Mouse (Mus musculus): ENCODE measurements around the gene Naxd. TPM values are rescaled to one million over a fixed set of nuclear protein-coding genes. Genes with fewer than 3 reads are reported as not detected.

The Naxd gene
- 74.5 and 82.8 TPM in 2 replicates for polyA plus RNA-seq (2014; fragmentation: Nextera tagmentation; extraction: Ambion mirVana)

DNA sequence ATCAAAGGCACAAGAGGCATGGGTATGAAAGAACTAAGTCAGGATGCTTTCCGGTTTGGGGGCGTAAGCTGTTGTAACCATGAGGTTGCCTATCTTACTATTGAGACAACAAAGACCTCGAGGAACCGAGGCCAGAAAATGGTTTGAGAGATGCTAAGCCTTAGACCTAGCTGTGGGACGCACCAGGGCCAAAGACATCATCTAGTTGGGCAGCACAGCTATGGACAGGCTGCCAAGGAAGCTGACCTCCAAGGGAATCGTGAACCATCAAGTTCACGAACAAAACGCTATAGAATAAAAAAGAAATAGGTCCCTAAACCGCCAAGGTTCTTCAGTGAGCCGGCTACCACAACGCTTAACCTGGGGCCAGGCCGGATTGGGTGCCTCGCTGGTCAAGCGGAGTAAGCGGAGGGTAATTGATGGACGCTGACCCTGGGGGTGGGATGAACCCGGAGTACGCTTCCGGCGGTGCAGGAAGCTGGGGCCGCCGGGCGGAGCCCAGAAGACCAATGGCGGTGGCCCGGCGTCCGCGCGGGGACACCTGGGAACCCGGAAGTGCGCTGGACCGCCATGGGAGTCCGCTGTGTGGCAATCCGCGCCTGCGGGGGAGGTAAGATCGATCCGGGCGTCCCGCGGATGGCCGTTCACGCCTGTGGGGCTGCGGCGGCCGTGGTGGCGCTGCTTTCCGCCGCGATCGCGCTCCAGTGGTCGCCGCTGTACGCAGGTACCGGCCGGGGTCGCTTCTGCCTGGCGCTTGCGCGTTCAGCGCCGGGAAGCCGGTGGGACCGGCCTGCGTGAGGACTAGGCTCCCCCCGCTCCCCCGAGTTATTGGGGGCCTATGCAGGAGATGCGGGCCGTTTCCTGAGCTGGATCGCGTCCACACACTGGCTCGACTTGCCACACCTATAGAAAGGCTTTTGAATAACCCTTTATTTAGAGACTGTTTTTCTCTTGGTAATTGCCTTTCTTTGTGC lies at the start of gene Naxd:
Gene Naxd (plus strand): TSS at position 490 of the 974 bp plus-strand sequence.
- no peaks in the 10 kb centered on the region for H3K27me3 ChIP-seq (ENCODE audit: control insufficient read depth, insufficient read depth, low read length)
- peak within 1 kb of the TSS; percentile 75 for H3K4me2 ChIP-seq (ENCODE audit: low read length)
- ATAC-seq (ENCODE audit: insufficient number of reproducible peaks, insufficient read depth, low FRiP score, low read depth): peak; percentile 94
- 4% methylated on average over 73 of the region's 73 CpGs for WGBS
- H3K4me3 ChIP-seq (ENCODE audit: control insufficient read depth in 1 of 2, insufficient read depth in 1 of 2, low read depth in 1 of 2, low read length in 2 of 2): peak within 1 kb of the TSS; percentile 78 to 84
- no peaks in the 10 kb centered on the region for H3K9me3 ChIP-seq (ENCODE audit: control insufficient read depth, low read length)
- peaks cover 3 to 13% of the 10 kb centered on the region in 2 experiments; a peak in 3 of 4 replicates for H3K4me1 ChIP-seq (ENCODE audit: control insufficient read depth in 2 of 2, insufficient read depth in 2 of 2, low read length in 2 of 2)
- peaks cover 8% of the 10 kb centered on the region; the same call in 1 of the 2 replicates for H3K36me3 ChIP-seq (ENCODE audit: control insufficient read depth, insufficient read depth, low read length)
- 0 out of 4 replicates have a peak within 1 kb of the TSS, but pooled peaks of 1 of the 2 experiments have one; percentile 48 for H3K27ac ChIP-seq (replicated peaks in 1 of 2; ENCODE audit: control insufficient read depth in 1 of 2, insufficient read depth in 1 of 2, low read depth in 2 of 2, low read length in 2 of 2)
- H3K9ac ChIP-seq (ENCODE audit: low read length): peak within 1 kb of the TSS; percentile 92

DNA sequence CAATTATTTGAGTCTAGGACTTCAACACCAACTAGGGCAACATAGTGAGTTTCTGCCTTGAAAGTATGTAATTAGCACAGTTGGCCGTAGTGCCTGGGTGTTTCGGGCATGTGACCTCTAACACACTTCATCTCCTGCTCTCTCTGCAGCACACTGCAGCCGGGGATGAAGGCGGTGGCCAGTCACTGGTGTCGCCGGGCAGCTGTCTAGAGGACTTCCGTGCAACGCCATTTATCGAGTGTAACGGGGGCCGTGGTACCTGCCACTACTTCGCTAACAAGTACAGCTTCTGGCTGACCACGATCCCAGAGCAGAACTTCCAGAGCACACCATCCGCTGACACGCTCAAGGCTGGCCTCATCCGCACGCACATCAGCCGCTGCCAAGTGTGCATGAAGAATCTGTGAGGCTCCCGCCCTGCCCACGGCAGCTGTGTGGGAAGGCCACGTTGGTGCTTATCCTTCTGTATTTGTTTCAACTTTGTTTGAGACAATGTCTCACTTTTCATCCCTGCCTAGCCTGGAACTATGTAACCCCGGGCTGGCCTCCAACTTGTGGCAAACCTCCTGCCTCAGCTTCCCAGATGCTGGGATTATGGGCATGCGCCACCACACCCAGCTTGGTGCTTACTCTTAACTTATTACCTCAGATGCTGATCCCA lies 49.3 kb upstream of the Naxd start:
- Histone ChIP-seq H3K27me3 (ENCODE audit: control insufficient read depth, insufficient read depth, low read length) (no peaks in the 10 kb centered on the region), H3K9me3 (ENCODE audit: control insufficient read depth, low read length) (no peaks in the 10 kb centered on the region), H3K4me3 (ENCODE audit: control insufficient read depth in 1 of 2, insufficient read depth in 1 of 2, low read depth in 1 of 2, low read length in 2 of 2) (no peak overlapping the region), H3K27ac (replicated peaks in 1 of 2; ENCODE audit: control insufficient read depth in 1 of 2, insufficient read depth in 1 of 2, low read depth in 2 of 2, low read length in 2 of 2) (no peak overlapping the region), H3K4me2 (ENCODE audit: low read length) (no peak overlapping the region), H3K9ac (ENCODE audit: low read length) (no peak overlapping the region), H3K36me3 (ENCODE audit: control insufficient read depth, insufficient read depth, low read length) (peaks cover 70% of the 10 kb centered on the region), H3K4me1 (ENCODE audit: control insufficient read depth in 2 of 2, insufficient read depth in 2 of 2, low read length in 2 of 2) (peaks cover 7 to 18% of the 10 kb centered on the region in 2 experiments)
- no peak for ATAC-seq (ENCODE audit: insufficient number of reproducible peaks, insufficient read depth, low FRiP score, low read depth)
- 89% methylated on average over 23 of the region's 23 CpGs for WGBS

DNA sequence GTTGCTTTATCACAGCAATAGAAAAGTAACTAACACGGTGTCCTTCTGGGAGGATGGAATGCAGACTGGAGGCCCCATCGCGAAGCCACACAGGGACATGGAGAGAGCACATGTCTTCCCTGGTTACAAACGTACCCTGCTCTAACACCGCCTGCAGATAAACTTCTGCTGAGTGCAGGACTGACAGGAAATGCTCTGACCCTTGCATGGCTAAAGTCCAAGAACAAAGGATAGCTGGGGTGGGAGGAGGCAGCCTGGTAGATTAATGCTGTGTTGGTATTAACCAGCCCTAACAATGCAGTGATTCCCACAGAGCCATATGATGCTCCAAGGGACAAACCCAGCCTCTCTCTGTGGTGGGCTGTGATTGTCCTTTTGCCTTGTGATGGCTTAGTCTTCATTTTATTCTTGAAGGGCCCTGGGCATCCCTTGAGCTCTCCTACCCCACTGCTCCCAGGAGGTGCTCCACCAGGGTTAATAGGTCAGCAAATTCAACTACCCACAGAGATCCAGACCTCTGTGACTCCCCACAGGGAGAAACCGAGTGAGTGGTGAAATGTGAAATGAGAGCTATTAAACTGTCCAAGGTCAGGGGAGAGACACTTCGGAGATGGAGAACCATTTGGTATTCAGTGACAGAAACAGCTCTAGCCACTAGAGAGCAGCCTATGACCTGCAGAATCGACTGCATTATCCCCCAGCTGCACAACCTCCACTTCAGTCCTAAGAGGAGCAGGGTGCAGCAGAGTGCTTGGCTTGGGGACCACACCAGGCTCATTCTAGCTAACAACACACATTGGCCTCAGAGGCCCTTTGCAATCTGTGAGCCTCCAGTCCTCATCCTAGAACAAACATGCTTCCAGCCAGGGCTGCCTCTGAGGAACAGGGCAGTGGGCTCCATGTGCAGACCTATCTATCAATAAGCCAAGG lies 46.9 kb upstream of the Naxd start:
- H3K4me3 ChIP-seq (ENCODE audit: control insufficient read depth in 1 of 2, insufficient read depth in 1 of 2, low read depth in 1 of 2, low read length in 2 of 2): no peak overlapping the region
- H3K4me2 ChIP-seq (ENCODE audit: low read length): no peak overlapping the region
- WGBS: 5% methylated on average over 8 of the region's 8 CpGs
- peak overlapping the region in 1 of 2 experiments; percentile 43; a peak in 2 of 4 replicates for H3K27ac ChIP-seq (replicated peaks in 1 of 2; ENCODE audit: control insufficient read depth in 1 of 2, insufficient read depth in 1 of 2, low read depth in 2 of 2, low read length in 2 of 2)
- peaks cover 7 to 18% of the 10 kb centered on the region in 2 experiments for H3K4me1 ChIP-seq (ENCODE audit: control insufficient read depth in 2 of 2, insufficient read depth in 2 of 2, low read length in 2 of 2)
- peaks cover 58% of the 10 kb centered on the region for H3K36me3 ChIP-seq (ENCODE audit: control insufficient read depth, insufficient read depth, low read length)
- H3K27me3 ChIP-seq (ENCODE audit: control insufficient read depth, insufficient read depth, low read length): no peaks in the 10 kb centered on the region
- no peaks in the 10 kb centered on the region for H3K9me3 ChIP-seq (ENCODE audit: control insufficient read depth, low read length)
- no peak overlapping the region for H3K9ac ChIP-seq (ENCODE audit: low read length)
- ATAC-seq (ENCODE audit: insufficient number of reproducible peaks, insufficient read depth, low FRiP score, low read depth): peak; percentile 59

DNA sequence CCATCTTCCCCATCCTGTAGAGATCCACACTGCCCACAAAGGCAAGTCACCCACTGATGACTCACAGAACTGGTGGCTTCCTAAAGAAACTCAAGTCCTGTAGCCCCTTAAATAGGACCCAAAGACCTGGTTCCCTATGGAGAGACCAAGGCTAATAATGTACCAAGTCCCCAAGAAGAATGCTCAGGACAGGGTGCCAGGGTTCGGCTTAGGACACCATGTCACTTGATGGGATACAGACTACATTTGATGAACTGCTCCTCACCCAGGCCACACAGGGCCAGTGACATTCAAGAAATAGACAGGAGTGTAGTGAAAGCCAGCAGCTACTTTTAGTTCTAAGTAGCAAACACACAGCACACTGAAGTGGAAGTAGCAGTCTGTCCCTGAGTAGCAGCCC lies 45.2 kb upstream of the Naxd start:
- Histone ChIP-seq H3K9me3 (ENCODE audit: control insufficient read depth, low read length) (no peaks in the 10 kb centered on the region), H3K4me1 (ENCODE audit: control insufficient read depth in 2 of 2, insufficient read depth in 2 of 2, low read length in 2 of 2) (peaks cover 7 to 22% of the 10 kb centered on the region in 2 experiments), H3K36me3 (ENCODE audit: control insufficient read depth, insufficient read depth, low read length) (peaks cover 42% of the 10 kb centered on the region), H3K9ac (ENCODE audit: low read length) (no peak overlapping the region), H3K4me2 (ENCODE audit: low read length) (no peak overlapping the region), H3K4me3 (ENCODE audit: control insufficient read depth in 1 of 2, insufficient read depth in 1 of 2, low read depth in 1 of 2, low read length in 2 of 2) (no peak overlapping the region), H3K27ac (replicated peaks in 1 of 2; ENCODE audit: control insufficient read depth in 1 of 2, insufficient read depth in 1 of 2, low read depth in 2 of 2, low read length in 2 of 2) (no peak overlapping the region), H3K27me3 (ENCODE audit: control insufficient read depth, insufficient read depth, low read length) (no peaks in the 10 kb centered on the region)
- 86% methylated on average over 1 of the region's 1 CpGs for WGBS
- ATAC-seq (ENCODE audit: insufficient number of reproducible peaks, insufficient read depth, low FRiP score, low read depth): no peak

DNA sequence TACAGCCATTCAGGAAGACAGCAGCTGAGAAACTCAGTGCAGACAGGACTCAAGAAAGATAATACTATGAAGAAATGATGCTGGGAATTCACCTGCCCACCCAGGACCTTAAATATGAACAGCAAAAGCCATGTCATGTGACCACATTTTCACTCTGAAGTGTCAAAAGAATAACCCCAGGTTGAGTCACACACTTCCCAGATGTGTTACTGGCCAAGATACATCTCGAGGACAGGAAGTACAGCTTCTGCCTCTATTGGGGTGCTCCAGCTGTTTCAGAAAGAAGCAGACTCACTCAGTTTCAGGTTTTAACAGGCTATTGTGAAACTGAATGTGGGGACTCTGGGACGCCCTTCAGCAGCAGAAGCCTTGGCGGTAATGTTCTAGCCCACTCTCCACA lies 44.7 kb upstream of the Naxd start:
- Histone ChIP-seq H3K36me3 (ENCODE audit: control insufficient read depth, insufficient read depth, low read length) (peaks cover 38% of the 10 kb centered on the region), H3K27ac (replicated peaks in 1 of 2; ENCODE audit: control insufficient read depth in 1 of 2, insufficient read depth in 1 of 2, low read depth in 2 of 2, low read length in 2 of 2) (no peak overlapping the region), H3K4me3 (ENCODE audit: control insufficient read depth in 1 of 2, insufficient read depth in 1 of 2, low read depth in 1 of 2, low read length in 2 of 2) (no peak overlapping the region), H3K9ac (ENCODE audit: low read length) (no peak overlapping the region), H3K4me1 (ENCODE audit: control insufficient read depth in 2 of 2, insufficient read depth in 2 of 2, low read length in 2 of 2) (peaks cover 7 to 26% of the 10 kb centered on the region in 2 experiments), H3K27me3 (ENCODE audit: control insufficient read depth, insufficient read depth, low read length) (no peaks in the 10 kb centered on the region), H3K9me3 (ENCODE audit: control insufficient read depth, low read length) (no peaks in the 10 kb centered on the region), H3K4me2 (ENCODE audit: low read length) (no peak overlapping the region)
- WGBS: 74% methylated on average over 3 of the region's 3 CpGs
- ATAC-seq (ENCODE audit: insufficient number of reproducible peaks, insufficient read depth, low FRiP score, low read depth): no peak

DNA sequence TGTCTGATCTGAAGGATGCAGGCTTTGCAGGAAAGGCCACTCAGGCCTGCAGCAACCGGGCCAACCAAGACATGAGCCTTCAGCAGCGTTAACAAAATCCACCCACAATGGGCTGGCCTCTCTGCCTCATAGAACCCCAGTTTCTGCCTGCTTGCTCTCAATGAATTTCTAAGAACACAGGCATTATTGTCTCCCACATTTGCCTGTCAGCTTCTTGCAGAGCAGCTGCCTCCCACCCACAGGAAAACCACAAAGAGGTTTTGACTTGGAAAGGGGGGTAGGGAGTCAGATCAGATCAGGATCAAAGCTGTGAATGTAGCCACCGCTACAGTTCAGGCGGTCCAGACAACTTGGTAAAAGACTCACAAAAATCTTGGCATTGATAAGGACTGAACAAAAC lies 44.3 kb upstream of the Naxd start:
- H3K27ac ChIP-seq (replicated peaks in 1 of 2; ENCODE audit: control insufficient read depth in 1 of 2, insufficient read depth in 1 of 2, low read depth in 2 of 2, low read length in 2 of 2): no peak overlapping the region
- WGBS: 64% methylated on average over 4 of the region's 4 CpGs

DNA sequence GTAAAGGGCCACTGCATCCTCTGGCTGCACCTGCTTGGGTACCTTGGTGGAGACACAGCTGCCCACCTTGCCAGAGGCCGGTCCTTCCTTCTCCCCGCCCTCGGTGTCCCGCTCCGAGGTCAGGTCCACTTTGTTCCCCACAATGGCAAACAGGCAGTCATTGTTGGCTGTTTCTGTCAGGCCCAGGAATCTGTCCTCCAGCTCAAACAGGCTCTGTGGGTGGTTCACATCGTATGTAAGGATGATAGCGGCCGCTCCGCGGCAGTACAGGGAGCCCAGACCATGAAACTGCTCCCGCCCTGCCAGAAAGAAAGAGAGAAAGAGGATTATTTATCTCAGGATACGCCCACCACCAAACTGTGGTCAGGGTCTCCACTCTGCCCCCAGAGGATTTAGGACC lies 43.1 kb upstream of the Naxd start:
- Histone ChIP-seq H3K4me3 (ENCODE audit: control insufficient read depth in 1 of 2, insufficient read depth in 1 of 2, low read depth in 1 of 2, low read length in 2 of 2) (no peak overlapping the region), H3K27me3 (ENCODE audit: control insufficient read depth, insufficient read depth, low read length) (no peaks in the 10 kb centered on the region), H3K9ac (ENCODE audit: low read length) (no peak overlapping the region), H3K4me2 (ENCODE audit: low read length) (no peak overlapping the region), H3K36me3 (ENCODE audit: control insufficient read depth, insufficient read depth, low read length) (peaks cover 22% of the 10 kb centered on the region), H3K4me1 (ENCODE audit: control insufficient read depth in 2 of 2, insufficient read depth in 2 of 2, low read length in 2 of 2) (peaks cover 20 to 42% of the 10 kb centered on the region in 2 experiments), H3K27ac (replicated peaks in 1 of 2; ENCODE audit: control insufficient read depth in 1 of 2, insufficient read depth in 1 of 2, low read depth in 2 of 2, low read length in 2 of 2) (no peak overlapping the region), H3K9me3 (ENCODE audit: control insufficient read depth, low read length) (no peaks in the 10 kb centered on the region)
- ATAC-seq (ENCODE audit: insufficient number of reproducible peaks, insufficient read depth, low FRiP score, low read depth): no peak
- 72% methylated on average over 12 of the region's 12 CpGs for WGBS

More for the DNA sequence above, 44.3 kb upstream of the Naxd start:
- Histone ChIP-seq H3K4me1 (ENCODE audit: control insufficient read depth in 2 of 2, insufficient read depth in 2 of 2, low read length in 2 of 2) (peaks cover 11 to 31% of the 10 kb centered on the region in 2 experiments), H3K9ac (ENCODE audit: low read length) (no peak overlapping the region), H3K36me3 (ENCODE audit: control insufficient read depth, insufficient read depth, low read length) (peaks cover 34% of the 10 kb centered on the region), H3K27me3 (ENCODE audit: control insufficient read depth, insufficient read depth, low read length) (no peaks in the 10 kb centered on the region), H3K4me3 (ENCODE audit: control insufficient read depth in 1 of 2, insufficient read depth in 1 of 2, low read depth in 1 of 2, low read length in 2 of 2) (no peak overlapping the region), H3K4me2 (ENCODE audit: low read length) (no peak overlapping the region), H3K9me3 (ENCODE audit: control insufficient read depth, low read length) (no peaks in the 10 kb centered on the region)
- ATAC-seq (ENCODE audit: insufficient number of reproducible peaks, insufficient read depth, low FRiP score, low read depth): no peak

Data from heart, embryonic 14.5 days (tissue).